Mouse (Mus musculus) cerebellum, adult 11-12 months (tissue): ENCODE results near the gene Gm7978.
"Not testable (repeated sequence)": the region's sequence is repeated elsewhere in the genome, so short reads cannot be mapped to it uniquely, and the experiment has no call there.

Experiments
- DNase-seq: peaks from one replicate; pipeline ENCODE4 v3.0.0; 2022

Gene Gm7978

DNA sequence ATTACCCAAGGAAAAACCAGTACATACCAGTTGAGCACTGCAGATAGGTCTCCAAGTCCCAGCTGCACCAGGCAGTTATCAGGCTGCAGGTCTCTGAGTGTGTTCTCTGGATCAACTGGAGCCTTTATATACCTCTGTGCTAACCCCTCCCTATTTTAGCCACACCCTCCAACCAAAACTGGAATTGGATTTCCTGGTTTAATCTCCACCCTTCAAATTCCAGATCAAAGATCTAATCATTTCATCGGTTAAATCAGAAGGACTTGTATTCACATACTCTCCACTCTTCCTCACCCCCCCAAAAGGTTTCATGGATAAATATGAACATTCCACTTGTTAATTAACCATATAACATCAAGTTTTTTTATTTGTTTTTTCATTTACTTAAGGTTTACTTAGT, at the start of gene Gm7978:
Gene Gm7978, minus strand, starts transcription at position 101 of the 400 bp plus-strand sequence.
- DNase-seq: not testable (repeated sequence)

DNA sequence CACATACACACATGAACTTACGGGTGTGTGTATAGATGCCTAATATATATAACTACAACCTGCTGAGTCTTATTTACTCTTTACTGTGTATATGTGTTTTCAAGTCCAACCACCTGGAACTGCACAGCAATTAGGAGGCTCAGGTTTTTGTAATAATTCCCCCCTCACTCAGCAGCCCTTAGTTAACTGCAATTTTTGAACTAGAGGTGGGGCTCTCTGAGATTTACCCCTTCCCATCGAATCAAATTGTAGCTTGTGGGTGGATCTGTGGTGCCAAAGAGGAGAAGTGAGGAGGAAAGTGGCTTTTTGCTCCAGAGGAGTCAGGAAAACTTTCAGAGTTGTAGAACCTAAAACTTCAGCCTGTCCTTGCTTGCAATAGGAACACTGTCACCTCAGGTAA, 39.7 kb upstream of the Gm7978 start, which contains the start of gene E330014E10Rik:
Gene E330014E10Rik, plus strand, starts transcription at position 301 of the 400 bp plus-strand sequence.
- DNase-seq: not testable (repeated sequence)

DNA sequence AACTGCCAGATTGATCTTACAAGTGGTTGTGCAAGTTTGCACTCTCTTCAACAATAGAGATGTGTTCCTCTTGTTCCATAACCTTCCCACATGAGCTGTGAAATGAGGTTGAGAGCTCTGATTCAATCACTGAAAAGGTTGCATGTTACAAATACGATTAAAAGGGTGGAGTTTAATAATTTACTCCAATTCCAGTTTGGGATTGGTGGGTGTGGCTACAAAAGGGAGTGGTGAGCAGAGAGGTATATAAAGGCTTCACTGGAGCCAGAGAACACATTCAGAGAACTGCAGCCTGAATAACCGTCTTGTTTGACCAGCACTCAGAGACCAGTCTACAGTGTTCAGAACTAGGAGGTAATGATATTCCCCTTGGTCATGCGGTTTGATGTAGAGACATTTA, 5.7 kb upstream of the Gm7978 start, which contains the start of gene Gm7982:
Gene Gm7982, plus strand, starts transcription at position 301 of the 400 bp plus-strand sequence.
- not testable (repeated sequence) for DNase-seq
